Mouse (Mus musculus) layer of hippocampus, postnatal 25 days (tissue): ENCODE measurements at regions not wholly inside any gene's neighbourhood (a gene's known extent, or its start where the extent isn't known, plus 50 kb on each side); places are given as distances from the start of the nearest gene placed in this dataset.

ENCODE experiments used
- DNase-seq, 2 experiments: peaks; one replicate each; pipeline ENCODE4 v3.0.0; 2022; ENCODE audit warnings: mixed read lengths in 2 of 2, low spot score in 1 of 2; ENCODE audit errors: extremely low spot score in 1 of 2

DNA sequence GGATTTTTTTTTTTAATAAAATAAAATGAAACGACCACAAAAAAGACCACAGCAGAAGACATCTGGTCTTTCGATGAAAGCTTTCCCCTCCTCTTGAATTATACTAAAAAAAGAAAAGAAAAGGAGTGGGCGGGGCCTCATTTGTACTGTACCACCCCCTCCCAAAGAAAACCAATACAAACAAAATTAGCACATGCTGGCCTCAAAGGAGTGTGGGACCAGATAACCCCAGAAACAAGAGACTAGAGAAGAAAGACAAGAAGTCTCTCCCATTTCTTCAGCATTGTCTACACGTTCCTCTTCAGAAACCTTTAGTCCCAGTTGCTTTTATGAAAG is 174.5 kb upstream of the Lpp start:
- no peak for DNase-seq

- DNase-seq: no peak
Measured at GRCm38 (mm10) chr16:24218162-24218849, 175.0 kb upstream of the Lpp start.

DNA sequence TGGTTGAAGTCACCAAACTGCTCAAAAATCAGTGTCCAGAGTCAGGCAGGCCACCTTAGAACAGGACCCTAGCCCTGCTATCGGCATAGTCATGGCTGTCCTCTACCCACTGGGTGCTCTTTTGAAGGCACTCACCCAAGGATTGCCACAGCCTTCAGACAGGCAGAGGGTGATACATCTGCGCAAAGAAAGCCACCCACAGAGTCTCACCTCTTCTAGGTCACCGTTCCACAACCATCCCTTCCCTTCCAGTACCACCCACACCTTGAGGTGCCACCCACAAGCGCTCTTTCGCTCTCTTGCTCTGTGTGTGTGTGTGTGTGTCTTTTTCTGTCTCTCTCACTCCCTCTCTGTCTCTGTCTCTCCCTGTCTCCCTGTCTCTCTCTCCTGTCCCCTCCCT is 176.5 kb upstream of the Lpp start:
- DNase-seq: no peak

DNA sequence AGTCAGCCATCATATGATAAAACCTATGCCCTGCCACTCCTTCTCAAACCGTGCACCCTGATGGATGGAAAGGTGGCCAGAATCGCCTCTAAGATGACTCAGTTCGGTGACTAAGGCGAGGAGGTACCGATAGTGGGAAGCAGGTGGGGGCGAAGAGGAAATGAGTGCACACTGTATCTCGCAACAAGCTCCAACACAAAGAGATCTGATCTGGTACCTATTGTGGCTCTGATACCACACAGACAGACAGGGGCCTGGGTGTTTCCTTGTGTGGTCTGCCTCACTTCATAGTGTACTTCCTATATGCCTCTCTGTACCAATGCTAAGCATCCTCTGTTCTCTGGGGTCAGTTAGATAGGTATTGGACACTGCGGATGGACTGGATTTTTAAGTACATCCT is 178.0 kb upstream of the Lpp start:
- no peak for DNase-seq

GRCm38 (mm10) chr16:24213577-24213976 is 179.7 kb upstream of the Lpp start:
- no peak for DNase-seq

DNA sequence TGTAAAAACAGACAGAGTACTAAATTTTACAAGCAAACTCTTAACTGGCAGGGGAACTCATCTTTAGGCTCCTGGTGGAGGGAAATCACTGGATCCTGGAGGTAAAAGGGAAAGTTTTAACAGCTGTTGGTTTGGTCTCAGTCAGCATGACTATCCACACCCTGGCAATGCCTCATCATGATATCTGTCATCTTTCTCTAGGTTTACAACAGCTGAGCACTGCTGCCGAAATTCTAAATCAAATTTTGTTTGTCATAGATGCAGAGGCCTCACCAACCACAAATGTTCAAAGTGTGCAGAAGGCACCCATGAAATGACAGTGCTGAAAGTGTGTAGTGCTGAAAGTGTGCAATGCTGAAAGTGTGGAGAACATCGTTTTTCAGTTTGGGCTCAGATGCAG is 180.6 kb upstream of the Lpp start:
- DNase-seq: no peak

- DNase-seq: no peak
Measured at GRCm38 (mm10) chr16:24211588-24211987, 181.7 kb upstream of the Lpp start.

GRCm38 (mm10) chr16:24208876-24209275 is 184.4 kb upstream of the Lpp start:
- no peak for DNase-seq

GRCm38 (mm10) chr16:24208118-24208517 is 185.2 kb upstream of the Lpp start:
- DNase-seq: no peak

DNA sequence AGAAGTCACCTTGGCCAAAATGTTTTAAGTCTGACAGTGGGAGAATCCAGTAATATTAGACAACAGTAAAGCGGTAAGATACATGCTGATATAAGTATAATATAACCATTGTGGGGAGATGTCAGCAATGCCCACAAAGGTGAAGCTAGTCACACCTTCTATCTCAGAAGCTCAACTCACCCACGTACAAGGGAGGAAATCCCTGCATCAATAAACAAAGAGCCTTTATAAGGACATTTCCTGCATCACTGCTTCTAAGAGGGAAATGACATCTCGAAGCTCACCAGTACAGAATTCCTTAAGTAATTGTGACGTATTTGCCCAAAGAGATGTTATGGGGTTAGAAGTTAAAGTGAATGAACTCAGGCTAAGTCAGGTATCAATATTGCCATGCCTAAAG is 186.3 kb upstream of the Lpp start:
- DNase-seq: no peak

- no peak for DNase-seq
Measured at GRCm38 (mm10) chr16:24206461-24206861, 186.8 kb upstream of the Lpp start.

GRCm38 (mm10) chr16:24205594-24205993 is 187.7 kb upstream of the Lpp start:
- DNase-seq: no peak

DNA sequence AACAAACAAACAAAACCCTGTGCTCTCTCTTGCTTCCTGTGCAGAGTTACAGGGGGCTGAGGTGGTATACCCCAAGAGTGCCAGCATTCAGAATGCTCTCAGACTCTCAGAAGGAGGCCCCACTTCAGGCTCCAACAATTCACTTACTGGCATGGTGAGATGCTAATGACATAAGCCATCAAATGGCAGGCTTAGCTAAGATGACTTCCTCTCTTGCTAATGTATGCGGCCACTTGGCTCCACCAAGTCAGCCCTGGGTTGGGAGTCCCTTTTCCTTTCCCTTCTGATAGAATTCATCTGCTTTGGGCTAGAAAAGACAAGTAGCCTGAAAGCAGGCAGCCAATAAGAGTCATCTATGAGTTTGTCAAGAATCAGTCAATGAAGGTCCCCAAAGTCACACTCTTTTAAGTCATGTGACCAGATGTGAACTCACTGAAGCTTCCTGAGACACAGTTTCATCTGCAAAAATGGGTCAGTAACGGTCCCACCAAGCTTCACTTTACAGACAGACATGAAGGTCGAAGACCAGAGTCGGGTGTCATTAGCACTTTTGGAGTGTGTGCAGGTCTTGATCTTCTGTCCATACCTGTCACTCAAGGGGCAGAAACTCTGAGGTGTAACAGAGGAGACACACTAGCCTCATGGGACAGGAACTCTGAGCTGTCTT is 189.1 kb upstream of the Lpp start:
- no peak for DNase-seq

GRCm38 (mm10) chr16:24202653-24203052 is 190.7 kb upstream of the Lpp start:
- DNase-seq: no peak

GRCm38 (mm10) chr16:24201455-24201854 is 191.9 kb upstream of the Lpp start:
- DNase-seq: no peak

DNA sequence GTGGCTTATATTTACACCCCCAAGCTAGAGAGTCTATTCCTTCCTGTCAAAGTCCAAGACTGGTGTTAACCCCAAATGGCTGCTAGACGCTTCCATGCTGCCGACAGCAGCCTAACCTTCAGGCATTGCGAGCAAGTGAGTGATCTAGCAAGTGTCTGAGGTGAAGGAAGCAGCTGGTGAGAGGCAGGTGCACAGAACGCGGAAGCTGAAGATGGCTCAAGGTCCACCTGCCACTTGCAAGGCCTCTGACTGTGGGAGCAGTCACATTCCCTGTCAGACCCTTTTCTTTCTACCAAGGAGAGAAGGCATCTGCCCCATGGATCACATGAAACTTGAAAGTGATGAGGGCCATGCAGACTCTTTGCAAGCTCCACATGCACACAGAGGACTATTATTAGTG is 193.1 kb upstream of the Lpp start:
- no peak for DNase-seq

- no peak for DNase-seq
Measured at GRCm38 (mm10) chr16:24199408-24200167, 193.7 kb upstream of the Lpp start.

DNA sequence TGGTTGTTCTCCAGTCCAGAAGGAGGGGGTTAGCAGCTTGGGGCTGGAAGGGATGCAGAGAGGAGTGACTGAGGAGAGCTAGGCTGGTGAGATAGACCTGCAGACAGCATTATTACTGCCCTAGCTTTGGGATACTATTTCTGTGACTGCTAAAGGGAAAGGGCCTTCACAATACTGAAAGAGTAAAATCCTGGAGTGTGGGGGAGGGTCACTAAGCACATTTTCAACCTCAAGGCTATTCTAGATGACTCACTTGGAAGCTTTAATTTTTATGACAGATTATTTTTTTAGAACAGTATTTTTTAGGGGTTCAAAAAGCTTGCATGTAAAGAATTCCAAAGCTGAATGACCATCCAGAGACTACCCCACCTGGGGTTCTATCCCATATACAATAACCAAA is 195.0 kb upstream of the Lpp start:
- DNase-seq: no peak

- no peak for DNase-seq
Measured at GRCm38 (mm10) chr16:24197618-24198017, 195.7 kb upstream of the Lpp start.

GRCm38 (mm10) chr16:24193945-24194344 is 199.4 kb upstream of the Lpp start:
- DNase-seq: no peak

- DNase-seq: no peak
Measured at GRCm38 (mm10) chr16:24193251-24193873, 199.9 kb upstream of the Lpp start.
